Mouse (Mus musculus): ENCODE results near the gene Prkab1. TPM values are rescaled to one million over a fixed set of nuclear protein-coding genes. Genes with fewer than 3 reads are reported as not detected.
A peak's percentile ranks its signal among the peaks of the same experiment; 100 is the strongest.

Prkab1 gene
- polyA plus RNA-seq, 1 experiment from 2014 or later: 79.0 TPM

DNA sequence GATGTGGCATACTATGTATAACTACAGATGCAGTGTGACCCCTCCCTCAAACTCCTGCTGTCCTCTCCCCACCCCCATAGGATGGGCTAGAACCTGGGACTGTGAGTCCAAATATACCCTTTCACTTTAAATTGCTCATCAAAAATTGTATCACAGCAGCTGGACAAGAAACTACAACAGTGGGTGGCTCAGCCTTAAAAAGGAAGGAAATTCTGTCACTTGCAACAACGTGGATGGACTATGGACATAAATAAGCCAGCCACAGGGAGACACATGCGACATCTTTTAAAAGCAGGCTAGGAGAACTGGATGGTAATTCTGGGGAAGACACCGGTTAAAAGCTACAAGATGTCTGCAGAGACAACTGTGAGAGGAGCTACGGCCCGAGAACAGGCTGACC is 7.8 kb downstream of the Prkab1 start:
- Histone ChIP-seq H3K27me3 (ENCODE audit: insufficient read depth, low read length) (no peaks in the 10 kb centered on the region), H3K4me3 (replicated peaks; ENCODE audit: low read depth, low read length) (no peak overlapping the region), H3K9me3 (replicated peaks; ENCODE audit: low read length) (no peaks in the 10 kb centered on the region), H3K27ac (no peak overlapping the region), H3K4me2 (ENCODE audit: low read length) (no peak overlapping the region), H3K9ac (ENCODE audit: low read depth, low read length) (no peak overlapping the region), H3K4me1 (replicated peaks; ENCODE audit: insufficient read depth, low read length) (0 out of 2 replicates have a peak, but pooled peaks cover 3% of the 10 kb centered on the region), H3K36me3 (ENCODE audit: insufficient read depth, low read length) (peaks cover 70% of the 10 kb centered on the region)
- no peak for ATAC-seq (replicated peaks; ENCODE audit: low FRiP score, low read depth)
- no peak for DNase-seq (ENCODE audit: low spot score)
- TF ChIP-seq CTCF (IDR thresholded peaks at IDR 0.05; ENCODE audit: low read depth): no peak
- 91% methylated on average over 5 of the region's 5 CpGs for WGBS

- TF ChIP-seq CTCF (IDR thresholded peaks at IDR 0.05; ENCODE audit: low read depth): no peak
- no peaks in the 10 kb centered on the region for H3K9me3 ChIP-seq (replicated peaks; ENCODE audit: low read length)
- H3K36me3 ChIP-seq (ENCODE audit: insufficient read depth, low read length): peaks cover 52% of the 10 kb centered on the region
- ATAC-seq (replicated peaks; ENCODE audit: low FRiP score, low read depth): no peak
- H3K9ac ChIP-seq (ENCODE audit: low read depth, low read length): no peak overlapping the region
- DNase-seq (ENCODE audit: low spot score): no peak
- peaks cover 7% of the 10 kb centered on the region; the same call in 1 of the 2 replicates for H3K4me1 ChIP-seq (replicated peaks; ENCODE audit: insufficient read depth, low read length)
- H3K27me3 ChIP-seq (ENCODE audit: insufficient read depth, low read length): no peaks in the 10 kb centered on the region
- WGBS: 93% methylated on average over 11 of the region's 11 CpGs
- H3K4me2 ChIP-seq (ENCODE audit: low read length): no peak overlapping the region
- H3K4me3 ChIP-seq (replicated peaks; ENCODE audit: low read depth, low read length): no peak overlapping the region
- H3K27ac ChIP-seq: no peak overlapping the region
These were observed 10.1 kb downstream of the Prkab1 start for GRCm38 (mm10) chr5:116014237-116014636.

- Histone ChIP-seq H3K9me3 (replicated peaks; ENCODE audit: low read length) (no peaks in the 10 kb centered on the region), H3K9ac (ENCODE audit: low read depth, low read length) (no peak overlapping the region), H3K27me3 (ENCODE audit: insufficient read depth, low read length) (no peaks in the 10 kb centered on the region), H3K27ac (no peak overlapping the region), H3K4me3 (replicated peaks; ENCODE audit: low read depth, low read length) (no peak overlapping the region), H3K4me1 (replicated peaks; ENCODE audit: insufficient read depth, low read length) (peaks cover 7% of the 10 kb centered on the region; the same call in 1 of the 2 replicates), H3K36me3 (ENCODE audit: insufficient read depth, low read length) (peaks cover 50% of the 10 kb centered on the region), H3K4me2 (ENCODE audit: low read length) (no peak overlapping the region)
- TF ChIP-seq CTCF (IDR thresholded peaks at IDR 0.05; ENCODE audit: low read depth): no peak
- DNase-seq (ENCODE audit: low spot score) (no peak), ATAC-seq (replicated peaks; ENCODE audit: low FRiP score, low read depth) (no peak)
- 65% methylated on average over 8 of the region's 8 CpGs for WGBS
These were observed 10.5 kb downstream of the Prkab1 start for GRCm38 (mm10) chr5:116013821-116014220.

DNA sequence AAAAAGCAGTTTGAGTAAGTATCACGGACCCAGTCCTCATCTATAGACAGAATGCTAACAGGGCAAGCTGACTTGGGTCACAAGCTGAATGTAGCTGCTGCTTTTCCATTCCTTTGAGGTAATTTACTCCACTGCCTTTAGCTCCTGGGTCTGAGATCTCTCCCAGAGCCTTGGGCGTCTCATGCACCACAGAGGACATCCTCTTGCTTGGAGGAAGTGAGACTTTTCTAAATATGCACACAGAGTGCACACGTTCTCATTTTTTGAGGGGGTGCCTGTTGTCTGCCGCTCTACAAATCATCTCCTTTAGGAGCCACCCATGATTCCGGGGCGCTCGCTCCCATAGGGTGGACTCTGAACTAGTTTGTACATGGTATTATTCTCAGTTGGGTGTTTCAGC is 11.8 kb downstream of the Prkab1 start:
- H3K27me3 ChIP-seq (ENCODE audit: insufficient read depth, low read length): no peaks in the 10 kb centered on the region
- no peak overlapping the region for H3K9ac ChIP-seq (ENCODE audit: low read depth, low read length)
- H3K4me2 ChIP-seq (ENCODE audit: low read length): no peak overlapping the region
- peaks cover 7% of the 10 kb centered on the region; the same call in 1 of the 2 replicates for H3K4me1 ChIP-seq (replicated peaks; ENCODE audit: insufficient read depth, low read length)
- H3K9me3 ChIP-seq (replicated peaks; ENCODE audit: low read length): no peaks in the 10 kb centered on the region
- TF ChIP-seq CTCF (IDR thresholded peaks at IDR 0.05; ENCODE audit: low read depth): no peak
- DNase-seq (ENCODE audit: low spot score): no peak
- peaks cover 38% of the 10 kb centered on the region for H3K36me3 ChIP-seq (ENCODE audit: insufficient read depth, low read length)
- H3K27ac ChIP-seq: no peak overlapping the region
- H3K4me3 ChIP-seq (replicated peaks; ENCODE audit: low read depth, low read length): no peak overlapping the region
- no peak for ATAC-seq (replicated peaks; ENCODE audit: low FRiP score, low read depth)
- WGBS: 88% methylated on average over 7 of the region's 7 CpGs

GRCm38 (mm10) chr5:116011700-116012099 is 12.6 kb downstream of the Prkab1 start:
- Histone ChIP-seq H3K9me3 (replicated peaks; ENCODE audit: low read length) (no peaks in the 10 kb centered on the region), H3K36me3 (ENCODE audit: insufficient read depth, low read length) (peaks cover 30% of the 10 kb centered on the region), H3K27me3 (ENCODE audit: insufficient read depth, low read length) (no peaks in the 10 kb centered on the region), H3K9ac (ENCODE audit: low read depth, low read length) (no peak overlapping the region), H3K4me1 (replicated peaks; ENCODE audit: insufficient read depth, low read length) (peaks cover 11% of the 10 kb centered on the region; the same call in 1 of the 2 replicates), H3K4me2 (ENCODE audit: low read length) (no peak overlapping the region), H3K27ac (no peak overlapping the region), H3K4me3 (replicated peaks; ENCODE audit: low read depth, low read length) (no peak overlapping the region)
- TF ChIP-seq CTCF (IDR thresholded peaks at IDR 0.05; ENCODE audit: low read depth): no peak
- 89% methylated on average over 7 of the region's 7 CpGs for whole genome bisulfite sequencing
- DNase-seq (ENCODE audit: low spot score) (no peak), ATAC-seq (replicated peaks; ENCODE audit: low FRiP score, low read depth) (no peak)

DNA sequence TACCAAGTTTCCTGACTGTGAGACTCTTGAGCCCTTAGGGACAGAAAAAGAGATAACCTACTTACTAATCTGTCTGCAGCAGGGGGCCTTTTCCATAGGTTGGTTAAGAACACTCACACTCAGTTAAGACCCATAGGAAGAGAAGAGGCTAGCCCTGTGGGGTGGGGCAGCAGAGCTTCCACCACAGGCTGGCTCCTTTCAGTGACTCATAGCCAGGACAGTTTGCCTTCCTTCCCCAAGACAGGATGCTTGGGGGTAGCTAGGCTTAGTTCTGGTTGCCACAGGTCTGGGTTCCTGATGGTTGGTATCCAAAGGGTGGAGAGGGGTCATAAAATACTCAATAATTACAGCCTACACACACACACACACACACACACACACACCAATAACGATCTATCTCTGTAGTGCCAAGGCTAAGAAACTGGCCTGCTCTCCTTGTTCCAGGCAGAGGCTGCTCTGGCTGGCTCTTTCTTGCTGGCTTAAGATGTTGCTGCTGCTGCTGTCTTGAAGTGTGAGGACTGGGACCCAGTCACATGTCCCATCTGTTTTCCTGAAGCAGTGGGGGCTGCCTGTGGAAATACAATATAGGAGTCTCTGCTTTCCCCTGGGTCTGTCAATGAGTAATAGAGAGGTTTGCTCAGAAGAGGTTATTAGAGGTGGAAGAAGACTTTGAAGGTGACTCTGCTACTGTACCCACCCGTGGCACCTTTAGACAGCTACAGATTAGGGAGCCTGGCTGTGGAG is 14.3 kb downstream of the Prkab1 start:
- 43% methylated on average over 2 of the region's 2 CpGs for WGBS
- ATAC-seq (replicated peaks; ENCODE audit: low FRiP score, low read depth): peak; percentile 70
- Histone ChIP-seq H3K9ac (ENCODE audit: low read depth, low read length) (no peak overlapping the region), H3K27ac (peak overlapping the region; percentile 86), H3K27me3 (ENCODE audit: insufficient read depth, low read length) (no peaks in the 10 kb centered on the region), H3K9me3 (replicated peaks; ENCODE audit: low read length) (no peaks in the 10 kb centered on the region), H3K4me1 (replicated peaks; ENCODE audit: insufficient read depth, low read length) (peaks cover 11% of the 10 kb centered on the region; the same call in 1 of the 2 replicates), H3K4me2 (ENCODE audit: low read length) (0 out of 2 replicates have a peak overlapping the region, but pooled peaks have one; percentile 1), H3K4me3 (replicated peaks; ENCODE audit: low read depth, low read length) (no peak overlapping the region), H3K36me3 (ENCODE audit: insufficient read depth, low read length) (peaks cover 15% of the 10 kb centered on the region)
- no peak for TF ChIP-seq CTCF (IDR thresholded peaks at IDR 0.05; ENCODE audit: low read depth)
- DNase-seq (ENCODE audit: low spot score): peak; percentile 51

Data from kidney, postnatal 0 days (tissue).